Mouse (Mus musculus) myocyte (in vitro differentiated cells): ENCODE data around the gene Iqgap1. TPM values are rescaled to one million over a fixed set of nuclear protein-coding genes. Genes with fewer than 3 reads are reported as not detected.

Source experiments
- H3K27me3 ChIP-seq: one replicate; pipeline ENCODE4 v1.6.1; 2011; ENCODE audit not compliant: control insufficient read depth, insufficient read depth, insufficient read length
- H3K36me3 ChIP-seq: one replicate; pipeline ENCODE4 v1.6.1; 2011; ENCODE audit not compliant: control insufficient read depth, insufficient read depth
- H3K4me2 ChIP-seq: one replicate; pipeline ENCODE4 v1.6.1; 2011; ENCODE audit warnings: low read depth, control low read depth
- H3K4me3 ChIP-seq: one replicate; pipeline ENCODE4 v1.5.1; 2011; ENCODE audit warnings: mild to moderate bottlenecking, control low read depth, moderate library complexity
- H3K79me2 ChIP-seq: one replicate; pipeline ENCODE4 v1.6.1; 2011; ENCODE audit not compliant: control insufficient read depth, insufficient read depth
- H3ac ChIP-seq: one replicate; pipeline ENCODE4 v1.6.1; 2011; ENCODE audit not compliant: control insufficient read depth, insufficient read length
- CEBPB ChIP-seq: IDR thresholded peaks from 2 replicates; pipeline ENCODE4 v1.6.1; 2011; ENCODE audit warnings: mild to moderate bottlenecking, moderate library complexity; ENCODE audit not compliant: poor library complexity, insufficient read depth, severe bottlenecking
- E2F4 ChIP-seq: IDR thresholded peaks from one replicate; pipeline ENCODE4 v1.6.1; 2011; ENCODE audit warnings: mild to moderate bottlenecking, control low read depth, moderate library complexity; ENCODE audit not compliant: insufficient read depth
- MAX ChIP-seq: IDR thresholded peaks from one replicate; pipeline ENCODE4 v1.6.1; 2011; ENCODE audit warnings: low read depth, mild to moderate bottlenecking, control low read depth
- MYOD1 ChIP-seq, 3 experiments: IDR thresholded peaks; one replicate each; pipeline ENCODE4 v1.6.1; 2011; ENCODE audit warnings: control low read depth in 2 of 3, low read depth in 2 of 3, mild to moderate bottlenecking in 2 of 3, moderate library complexity in 1 of 3; ENCODE audit not compliant: insufficient read length in 2 of 3, control insufficient read depth in 1 of 3
- MYOG ChIP-seq, 3 experiments: IDR thresholded peaks; one replicate each; pipeline ENCODE4 v1.6.1; 2011; ENCODE audit warnings: control low read depth in 2 of 3, low read depth in 2 of 3, mild to moderate bottlenecking in 2 of 3; ENCODE audit not compliant: insufficient read length in 2 of 3, control insufficient read depth in 1 of 3, insufficient read depth in 1 of 3
- POLR2A ChIP-seq: IDR thresholded peaks from one replicate; pipeline ENCODE4 v1.6.1; 2011; ENCODE audit warnings: low read depth, mild to moderate bottlenecking, control low read depth, moderate library complexity; ENCODE audit not compliant: insufficient read length
- POLR2AphosphoS2 ChIP-seq: IDR thresholded peaks from one replicate; pipeline ENCODE4 v1.6.1; 2011; ENCODE audit warnings: low read depth, control low read depth; ENCODE audit not compliant: insufficient read length
- REST ChIP-seq: IDR thresholded peaks from one replicate; pipeline ENCODE4 v1.6.1; 2011; ENCODE audit warnings: mild to moderate bottlenecking, control low read depth, moderate library complexity; ENCODE audit not compliant: insufficient read depth, insufficient read length
- SRF ChIP-seq: IDR thresholded peaks from one replicate; pipeline ENCODE4 v1.6.1; 2011; ENCODE audit warnings: low read depth; ENCODE audit not compliant: control insufficient read depth, insufficient read length
- TCF12 ChIP-seq: IDR thresholded peaks from one replicate; pipeline ENCODE4 v1.6.1; 2011; ENCODE audit warnings: mild to moderate bottlenecking, control low read depth; ENCODE audit not compliant: poor library complexity, insufficient read depth, severe bottlenecking
- TCF3 ChIP-seq: IDR thresholded peaks from one replicate; pipeline ENCODE4 v1.6.1; 2011; ENCODE audit warnings: low read depth, control low read depth; ENCODE audit not compliant: insufficient read length
- USF1 ChIP-seq: IDR thresholded peaks from one replicate; pipeline ENCODE4 v1.6.1; 2011; ENCODE audit warnings: low read depth, mild to moderate bottlenecking, control low read depth, moderate library complexity
- polyA plus RNA-seq: library from polyadenylated mRNA; unstranded; fragments of >200 nt; fragmentation: generic; extraction: Trizol; gene quantifications from one replicate; pipeline ENCODE4 v1.2.1, GENCODE M21; 2012; ENCODE audit warnings: missing spikeins

Gene Iqgap1
- polyA plus RNA-seq, 1 experiment = 61.7 TPM

- peaks cover 34% of the 10 kb centered on the region for H3K79me2 ChIP-seq
- peak within 1 kb of the TSS; percentile 82 for H3K4me2 ChIP-seq
- H3K36me3 ChIP-seq = no peaks in the 10 kb centered on the region
- H3K4me3 ChIP-seq = peak within 1 kb of the TSS; percentile 45
- TF ChIP-seq MYOD1 (IDR thresholded peaks at IDR 0.05; ENCODE audit: control insufficient read depth in 1 of 3, insufficient read length in 2 of 3, low read depth in 2 of 3) (peak in 1 of 3 experiments; percentile 38), TCF12 (no peak), MYOG (IDR thresholded peaks at IDR 0.05; ENCODE audit: control insufficient read depth in 1 of 3, insufficient read depth in 1 of 3, insufficient read length in 2 of 3, low read depth in 2 of 3) (peak in 1 of 3 experiments; percentile 12), POLR2A (peak; percentile 92), POLR2AphosphoS2 (peak; percentile 53)
- peak within 1 kb of the TSS; percentile 56 for H3ac ChIP-seq
- H3K27me3 ChIP-seq = no peaks in the 10 kb centered on the region
These were observed 137.1 kb downstream of the Iqgap1 start, which contains the start of gene Crtc3 for GRCm38 (mm10) chr7:80688556-80689220. Gene Crtc3, minus strand, starts transcription at chr7:80688877.

GRCm38 (mm10) chr7:80687721-80688555, 137.8 kb downstream of the Iqgap1 start:
- Histone ChIP-seq H3K79me2 (peaks cover 34% of the 10 kb centered on the region), H3ac (peak overlapping the region; percentile 56), H3K4me3 (peak overlapping the region; percentile 45), H3K27me3 (no peaks in the 10 kb centered on the region), H3K36me3 (no peaks in the 10 kb centered on the region), H3K4me2 (peak overlapping the region; percentile 82)
- TF ChIP-seq POLR2A (peak; percentile 40), MYOD1 (IDR thresholded peaks at IDR 0.05; ENCODE audit: control insufficient read depth in 1 of 3, insufficient read length in 2 of 3, low read depth in 2 of 3) (peak in 1 of 3 experiments; percentile 41), CEBPB (no peak)

GRCm38 (mm10) chr7:80685639-80686038, 140.1 kb downstream of the Iqgap1 start:
- H3K79me2 ChIP-seq = peaks cover 40% of the 10 kb centered on the region
- H3K4me2 ChIP-seq = no peak overlapping the region
- H3K4me3 ChIP-seq = no peak overlapping the region
- H3K27me3 ChIP-seq = no peaks in the 10 kb centered on the region
- TF ChIP-seq REST (no peak), TCF3 (no peak), CEBPB (no peak), MYOG (IDR thresholded peaks at IDR 0.05; ENCODE audit: control insufficient read depth in 1 of 3, insufficient read depth in 1 of 3, insufficient read length in 2 of 3, low read depth in 2 of 3) (no peak), POLR2A (no peak), SRF (no peak), E2F4 (no peak), USF1 (no peak), MAX (no peak), MYOD1 (IDR thresholded peaks at IDR 0.05; ENCODE audit: control insufficient read depth in 1 of 3, insufficient read length in 2 of 3, low read depth in 2 of 3) (no peak), POLR2AphosphoS2 (no peak)
- H3ac ChIP-seq = no peak overlapping the region
- no peaks in the 10 kb centered on the region for H3K36me3 ChIP-seq

- Histone ChIP-seq H3K79me2 (peaks cover 41% of the 10 kb centered on the region), H3K27me3 (no peaks in the 10 kb centered on the region), H3ac (no peak overlapping the region), H3K36me3 (no peaks in the 10 kb centered on the region), H3K4me3 (no peak overlapping the region), H3K4me2 (no peak overlapping the region)
- no peak for TF ChIP-seq POLR2AphosphoS2
- TF ChIP-seq MYOD1 (IDR thresholded peaks at IDR 0.05; ENCODE audit: control insufficient read depth in 1 of 3, insufficient read length in 2 of 3, low read depth in 2 of 3) = no peak
- no peak for TF ChIP-seq E2F4
- TF ChIP-seq TCF12 = no peak
- no peak for TF ChIP-seq MYOG (IDR thresholded peaks at IDR 0.05; ENCODE audit: control insufficient read depth in 1 of 3, insufficient read depth in 1 of 3, insufficient read length in 2 of 3, low read depth in 2 of 3)
- TF ChIP-seq TCF3 = no peak
- TF ChIP-seq CEBPB = no peak
- TF ChIP-seq POLR2A = no peak
- TF ChIP-seq USF1 = no peak
- no peak for TF ChIP-seq MAX
- no peak for TF ChIP-seq REST
These were observed 143.1 kb downstream of the Iqgap1 start for GRCm38 (mm10) chr7:80682630-80683029.
